Mouse (Mus musculus) ovary, adult 18-20 months (tissue): Measurements from ENCODE around the gene Acvr1b.

Experiments used
- DNase-seq: peaks from one replicate; pipeline ENCODE4 v3.0.0; 2022; ENCODE audit warnings: low spot score, mixed read lengths

Gene Acvr1b

GRCm38 (mm10) chr15:101146100-101146965 lies 27.5 kb upstream of the Acvr1b start:
- no peak for DNase-seq

GRCm38 (mm10) chr15:101147115-101147909 lies 26.6 kb upstream of the Acvr1b start:
- DNase-seq: no peak

GRCm38 (mm10) chr15:101147910-101148273 lies 26.0 kb upstream of the Acvr1b start:
- no peak for DNase-seq

- DNase-seq: no peak
Observed at GRCm38 (mm10) chr15:101148604-101149003, 25.3 kb upstream of the Acvr1b start.

- no peak for DNase-seq
Observed at GRCm38 (mm10) chr15:101151409-101152261, 22.2 kb upstream of the Acvr1b start.

GRCm38 (mm10) chr15:101154700-101155616 lies 18.9 kb upstream of the Acvr1b start:
- DNase-seq: no peak

GRCm38 (mm10) chr15:101160128-101160527 lies 13.7 kb upstream of the Acvr1b start:
- no peak for DNase-seq

- no peak for DNase-seq
Observed at GRCm38 (mm10) chr15:101160591-101160990, 13.3 kb upstream of the Acvr1b start.

GRCm38 (mm10) chr15:101161534-101161933 lies 12.3 kb upstream of the Acvr1b start:
- DNase-seq: no peak

- peak; percentile 20 for DNase-seq
Observed at GRCm38 (mm10) chr15:101163056-101163458, 10.8 kb upstream of the Acvr1b start.

- DNase-seq: peak; percentile 46
Observed at GRCm38 (mm10) chr15:101163854-101164253, 10.0 kb upstream of the Acvr1b start.

- no peak for DNase-seq
Observed at GRCm38 (mm10) chr15:101164291-101164690, 9.6 kb upstream of the Acvr1b start.

- peak; percentile 15 for DNase-seq
Observed at GRCm38 (mm10) chr15:101165658-101166437, 8.0 kb upstream of the Acvr1b start.

GRCm38 (mm10) chr15:101167553-101167952 lies 6.3 kb upstream of the Acvr1b start:
- DNase-seq: no peak

GRCm38 (mm10) chr15:101169910-101170309 lies 4.0 kb upstream of the Acvr1b start:
- DNase-seq: no peak

GRCm38 (mm10) chr15:101170413-101170980 lies 3.4 kb upstream of the Acvr1b start:
- DNase-seq: no peak

GRCm38 (mm10) chr15:101171272-101171671 lies 2.6 kb upstream of the Acvr1b start:
- DNase-seq: no peak

- no peak for DNase-seq
Observed at GRCm38 (mm10) chr15:101172016-101172415, 1.9 kb upstream of the Acvr1b start.

- DNase-seq: no peak
Observed at GRCm38 (mm10) chr15:101174294-101175130, 645 bp downstream of the Acvr1b start.
